Mouse (Mus musculus): ENCODE data around the gene 4931422A03Rik. TPM values are rescaled to one million over a fixed set of nuclear protein-coding genes. Genes with fewer than 3 reads are reported as not detected.

4931422A03Rik gene
- total and polyA plus RNA-seq, 2 experiments: not detected

- WGBS: 98% methylated on average over 6 of the region's 6 CpGs
- no peak overlapping the region for H3K9ac ChIP-seq (ENCODE audit: low read depth, low read length)
- H3K27me3 ChIP-seq (ENCODE audit: control insufficient read depth, insufficient read depth, low read length): no peaks in the 10 kb centered on the region
- H3K27ac ChIP-seq (replicated peaks; ENCODE audit: insufficient read depth, low read depth, low read length): no peak overlapping the region
- TF ChIP-seq POLR2A (IDR thresholded peaks at IDR 0.05; ENCODE audit: extremely low read depth, insufficient read depth, low read length) (no peak), CTCF (IDR thresholded peaks at IDR 0.05; ENCODE audit: low read depth, low read length) (no peak)
- H3K79me2 ChIP-seq (ENCODE audit: control insufficient read depth, insufficient read depth, low read length): no peaks in the 10 kb centered on the region
- no peaks in the 10 kb centered on the region for H3K4me1 ChIP-seq (ENCODE audit: control insufficient read depth, insufficient read depth, low read length)
- H3K4me3 ChIP-seq (ENCODE audit: insufficient read depth, low read depth, low read length): no peak overlapping the region
- H3K36me3 ChIP-seq (ENCODE audit: control insufficient read depth, insufficient read depth, low read length): peaks cover 31% of the 10 kb centered on the region
- no peak for DNase-seq (ENCODE audit: extremely low read depth, low read depth, low spot score)
These were observed 32.8 kb upstream of the 4931422A03Rik start for GRCm38 (mm10) chr2:104060996-104061395.

- no peak overlapping the region for H3K9ac ChIP-seq (ENCODE audit: low read depth, low read length)
- no peak overlapping the region for H3K27ac ChIP-seq (replicated peaks; ENCODE audit: insufficient read depth, low read depth, low read length)
- H3K4me3 ChIP-seq (ENCODE audit: insufficient read depth, low read depth, low read length): no peak overlapping the region
- H3K36me3 ChIP-seq (ENCODE audit: control insufficient read depth, insufficient read depth, low read length): peaks cover 39% of the 10 kb centered on the region
- no peak for TF ChIP-seq CTCF (IDR thresholded peaks at IDR 0.05; ENCODE audit: low read depth, low read length)
- TF ChIP-seq POLR2A (IDR thresholded peaks at IDR 0.05; ENCODE audit: extremely low read depth, insufficient read depth, low read length): no peak
- no peaks in the 10 kb centered on the region for H3K27me3 ChIP-seq (ENCODE audit: control insufficient read depth, insufficient read depth, low read length)
- 84% methylated on average over 10 of the region's 10 CpGs for WGBS
- no peaks in the 10 kb centered on the region for H3K4me1 ChIP-seq (ENCODE audit: control insufficient read depth, insufficient read depth, low read length)
- no peaks in the 10 kb centered on the region for H3K79me2 ChIP-seq (ENCODE audit: control insufficient read depth, insufficient read depth, low read length)
- no peak for DNase-seq (ENCODE audit: extremely low read depth, low read depth, low spot score)
These were observed 31.6 kb upstream of the 4931422A03Rik start for GRCm38 (mm10) chr2:104059786-104060185.

GRCm38 (mm10) chr2:104058954-104059353 is 30.8 kb upstream of the 4931422A03Rik start:
- TF ChIP-seq CTCF (IDR thresholded peaks at IDR 0.05; ENCODE audit: low read depth, low read length): no peak
- no peaks in the 10 kb centered on the region for H3K27me3 ChIP-seq (ENCODE audit: control insufficient read depth, insufficient read depth, low read length)
- H3K36me3 ChIP-seq (ENCODE audit: control insufficient read depth, insufficient read depth, low read length): peaks cover 47% of the 10 kb centered on the region
- no peaks in the 10 kb centered on the region for H3K4me1 ChIP-seq (ENCODE audit: control insufficient read depth, insufficient read depth, low read length)
- no peak for DNase-seq (ENCODE audit: extremely low read depth, low read depth, low spot score)
- 87% methylated on average over 4 of the region's 4 CpGs for WGBS
- H3K79me2 ChIP-seq (ENCODE audit: control insufficient read depth, insufficient read depth, low read length): no peaks in the 10 kb centered on the region
- no peak overlapping the region for H3K4me3 ChIP-seq (ENCODE audit: insufficient read depth, low read depth, low read length)
- no peak overlapping the region for H3K9ac ChIP-seq (ENCODE audit: low read depth, low read length)
- no peak overlapping the region for H3K27ac ChIP-seq (replicated peaks; ENCODE audit: insufficient read depth, low read depth, low read length)

GRCm38 (mm10) chr2:104058381-104058780 is 30.2 kb upstream of the 4931422A03Rik start:
- no peak overlapping the region for H3K27ac ChIP-seq (replicated peaks; ENCODE audit: insufficient read depth, low read depth, low read length)
- H3K9ac ChIP-seq (ENCODE audit: low read depth, low read length): no peak overlapping the region
- H3K79me2 ChIP-seq (ENCODE audit: control insufficient read depth, insufficient read depth, low read length): no peaks in the 10 kb centered on the region
- no peaks in the 10 kb centered on the region for H3K27me3 ChIP-seq (ENCODE audit: control insufficient read depth, insufficient read depth, low read length)
- DNase-seq (ENCODE audit: extremely low read depth, low read depth, low spot score): no peak
- no peak for TF ChIP-seq POLR2A (IDR thresholded peaks at IDR 0.05; ENCODE audit: extremely low read depth, insufficient read depth, low read length)
- TF ChIP-seq CTCF (IDR thresholded peaks at IDR 0.05; ENCODE audit: low read depth, low read length): no peak
- WGBS: 87% methylated on average over 1 of the region's 1 CpGs
- no peaks in the 10 kb centered on the region for H3K4me1 ChIP-seq (ENCODE audit: control insufficient read depth, insufficient read depth, low read length)
- no peak overlapping the region for H3K4me3 ChIP-seq (ENCODE audit: insufficient read depth, low read depth, low read length)
- H3K36me3 ChIP-seq (ENCODE audit: control insufficient read depth, insufficient read depth, low read length): peaks cover 52% of the 10 kb centered on the region

- TF ChIP-seq CTCF (IDR thresholded peaks at IDR 0.05; ENCODE audit: low read depth, low read length) (no peak), POLR2A (IDR thresholded peaks at IDR 0.05; ENCODE audit: extremely low read depth, insufficient read depth, low read length) (no peak)
- H3K4me1 ChIP-seq (ENCODE audit: control insufficient read depth, insufficient read depth, low read length): peaks cover 16% of the 10 kb centered on the region; the same call in 1 of the 2 replicates
- H3K27ac ChIP-seq (replicated peaks; ENCODE audit: insufficient read depth, low read depth, low read length): no peak overlapping the region
- 68% methylated on average over 1 of the region's 1 CpGs for WGBS
- H3K36me3 ChIP-seq (ENCODE audit: control insufficient read depth, insufficient read depth, low read length): peaks cover 43% of the 10 kb centered on the region
- DNase-seq (ENCODE audit: extremely low read depth, low read depth, low spot score): peak; percentile 48
- no peaks in the 10 kb centered on the region for H3K27me3 ChIP-seq (ENCODE audit: control insufficient read depth, insufficient read depth, low read length)
- no peak overlapping the region for H3K4me3 ChIP-seq (ENCODE audit: insufficient read depth, low read depth, low read length)
- no peak overlapping the region for H3K9ac ChIP-seq (ENCODE audit: low read depth, low read length)
- peaks cover 8% of the 10 kb centered on the region; the same call in 1 of the 2 replicates for H3K79me2 ChIP-seq (ENCODE audit: control insufficient read depth, insufficient read depth, low read length)
These were observed 16.4 kb upstream of the 4931422A03Rik start for GRCm38 (mm10) chr2:104044479-104045080.
